Mouse (Mus musculus): ENCODE results near the gene Zfp575.
"Not testable (repeated sequence)": the region's sequence is repeated elsewhere in the genome, so short reads cannot be mapped to it uniquely, and the experiment has no call there.

The Zfp575 gene

DNA sequence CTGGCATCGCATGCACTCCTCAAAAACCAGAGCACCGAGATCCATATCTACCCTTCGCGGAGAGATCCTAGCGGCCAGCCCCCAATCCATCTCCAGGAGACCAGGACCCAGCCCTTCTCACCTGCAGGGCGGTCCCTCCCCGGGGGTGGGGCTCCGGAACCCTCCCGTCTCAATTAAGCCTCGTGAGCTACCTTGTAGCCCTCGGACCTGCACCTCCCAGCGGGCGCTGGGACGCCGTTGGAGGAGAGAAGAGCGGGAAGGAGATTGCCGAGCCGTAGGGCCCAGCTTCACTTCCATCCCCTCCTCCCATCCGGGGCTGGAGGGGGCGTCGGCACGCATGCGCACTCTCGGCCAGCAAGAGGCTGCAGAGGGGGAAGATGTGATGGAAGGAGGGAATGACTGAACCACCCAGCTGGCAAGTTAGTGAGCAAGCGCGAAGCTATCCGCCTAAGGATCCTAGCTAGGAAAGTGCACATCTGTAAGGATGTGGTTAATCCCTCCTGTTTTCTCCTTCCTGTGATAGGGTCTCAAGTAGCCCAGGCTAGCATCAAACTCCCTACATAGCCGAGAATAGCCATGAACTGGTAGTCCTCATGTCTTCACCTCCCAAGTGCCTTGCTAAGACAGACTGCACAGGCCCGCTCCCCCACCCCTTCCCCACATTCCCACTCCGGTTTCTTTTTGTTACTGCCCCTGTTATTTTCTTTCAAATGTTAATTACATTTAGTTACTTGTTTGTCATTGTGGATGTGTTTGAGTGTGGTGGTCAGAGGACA is at the start of gene Zfp575, which contains the start of gene Ethe1:
Zfp575 (minus strand) TSS at position 312 of the 776 bp plus-strand sequence.
Ethe1 (plus strand) TSS at position 214 of the 776 bp plus-strand sequence.
- peak; percentile 82 for DNase-seq

- no peak for DNase-seq
Observed at GRCm38 (mm10) chr7:24637046-24637445, 49.6 kb upstream of the Zfp575 start.

DNA sequence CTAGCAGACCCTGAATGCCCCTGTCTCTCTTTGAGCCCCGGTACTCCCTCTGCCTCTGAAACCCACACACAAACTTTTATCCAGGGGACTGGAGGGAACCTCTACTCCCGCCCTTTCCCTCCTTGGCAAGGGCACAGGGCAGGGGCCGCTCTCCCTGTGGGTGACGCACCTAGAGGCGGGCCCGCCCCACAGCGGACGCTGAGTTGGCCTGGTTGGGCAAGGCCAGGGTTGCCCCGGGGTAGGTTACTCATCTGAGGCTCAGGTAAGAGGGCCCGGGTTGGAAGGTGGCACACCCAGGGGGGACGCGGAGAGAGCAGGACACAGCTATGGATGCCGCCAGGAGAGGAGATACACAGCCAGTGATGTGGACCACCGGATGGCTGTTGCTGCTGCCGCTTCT is 48.8 kb upstream of the Zfp575 start, which contains the start of gene Lypd3:
Lypd3 (plus strand) TSS at position 287 of the 400 bp plus-strand sequence.
- no peak for DNase-seq

- DNase-seq = no peak
Observed at GRCm38 (mm10) chr7:24630116-24630880, 42.9 kb upstream of the Zfp575 start.

GRCm38 (mm10) chr7:24629672-24630071 is 42.2 kb upstream of the Zfp575 start:
- no peak for DNase-seq

DNA sequence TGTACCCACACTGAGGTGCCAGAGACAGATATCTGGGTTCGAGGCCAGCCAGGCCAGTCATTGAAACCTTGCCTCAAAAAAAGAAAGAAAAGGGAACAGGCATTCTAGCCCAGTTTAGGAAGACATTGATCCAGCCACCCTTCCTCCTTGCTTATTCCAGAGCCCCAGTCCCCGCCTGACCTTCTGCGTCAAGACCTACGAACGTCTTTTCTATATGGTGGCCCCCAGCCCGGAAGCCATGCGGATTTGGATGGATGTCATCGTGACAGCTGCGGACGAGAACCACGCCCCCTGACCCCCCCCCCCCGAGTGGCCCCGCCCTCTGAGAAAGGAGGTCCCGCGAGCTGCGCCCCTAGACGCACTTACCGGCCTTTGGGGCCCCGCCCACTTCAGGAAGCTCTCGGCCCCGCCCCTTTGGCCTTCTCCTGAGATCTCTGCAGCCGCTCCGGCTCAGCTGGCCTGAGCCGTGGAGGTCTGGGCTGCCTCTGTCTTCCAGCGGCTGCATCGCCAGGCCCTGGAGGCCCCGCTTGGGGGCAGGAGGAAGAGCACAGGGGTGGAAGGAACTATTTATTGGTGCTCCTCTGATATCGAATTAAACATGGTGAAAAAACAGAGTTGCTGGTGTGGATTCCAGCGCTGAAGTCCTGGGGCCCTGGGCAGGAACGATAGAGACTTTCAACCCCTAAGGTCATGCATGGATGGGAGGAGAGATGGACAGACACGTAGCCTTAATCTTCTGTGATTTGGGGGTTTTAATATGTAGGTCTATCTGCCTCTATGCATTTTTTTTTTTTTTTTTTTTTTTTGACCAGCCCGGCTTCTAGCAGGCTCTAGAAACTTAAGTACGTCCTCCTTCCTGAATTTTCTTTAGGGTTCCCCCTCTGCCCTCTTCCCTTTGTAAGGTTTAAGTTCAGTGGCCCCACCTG is 41.5 kb upstream of the Zfp575 start:
- peak; percentile 92 for DNase-seq

DNA sequence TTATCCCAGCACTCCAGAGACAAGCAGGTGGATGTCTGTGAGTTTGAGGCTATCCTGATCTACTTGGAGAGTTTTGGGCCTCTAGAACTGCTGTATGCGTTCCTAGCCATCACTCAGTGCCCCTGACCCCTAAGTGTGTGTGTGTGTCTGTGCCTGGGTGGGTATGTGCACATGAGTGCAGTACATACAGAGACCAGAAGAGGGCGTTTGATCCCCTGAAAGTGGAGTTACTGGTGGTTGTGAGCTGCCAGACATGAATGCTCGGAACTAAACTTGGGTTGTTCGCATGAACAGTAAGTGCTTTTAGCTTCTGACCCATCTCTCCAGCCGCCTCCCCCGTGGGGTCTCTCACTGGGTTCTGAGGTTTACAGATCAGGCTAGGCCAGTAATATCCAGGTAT is 35.5 kb upstream of the Zfp575 start:
- DNase-seq = no peak

DNA sequence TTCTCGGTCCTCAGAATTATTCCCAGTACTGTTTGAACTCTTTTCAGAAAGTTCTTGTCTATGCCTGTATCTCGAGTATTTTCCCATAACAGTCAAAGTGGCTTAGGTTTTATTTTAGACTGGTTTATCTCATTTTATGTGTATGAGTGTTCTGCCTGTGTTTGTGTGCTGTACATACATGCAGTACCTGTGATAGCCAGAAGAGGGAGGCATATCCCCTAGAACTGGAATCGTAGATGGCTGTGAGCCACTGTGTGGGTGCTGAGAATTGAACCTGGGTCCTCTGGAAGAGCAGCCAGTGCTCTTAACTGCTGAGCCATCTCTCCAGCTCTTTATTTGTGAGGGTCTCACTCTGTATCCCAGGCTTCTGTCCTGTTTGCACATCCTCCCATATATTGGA is 33.8 kb upstream of the Zfp575 start:
- no peak for DNase-seq

DNA sequence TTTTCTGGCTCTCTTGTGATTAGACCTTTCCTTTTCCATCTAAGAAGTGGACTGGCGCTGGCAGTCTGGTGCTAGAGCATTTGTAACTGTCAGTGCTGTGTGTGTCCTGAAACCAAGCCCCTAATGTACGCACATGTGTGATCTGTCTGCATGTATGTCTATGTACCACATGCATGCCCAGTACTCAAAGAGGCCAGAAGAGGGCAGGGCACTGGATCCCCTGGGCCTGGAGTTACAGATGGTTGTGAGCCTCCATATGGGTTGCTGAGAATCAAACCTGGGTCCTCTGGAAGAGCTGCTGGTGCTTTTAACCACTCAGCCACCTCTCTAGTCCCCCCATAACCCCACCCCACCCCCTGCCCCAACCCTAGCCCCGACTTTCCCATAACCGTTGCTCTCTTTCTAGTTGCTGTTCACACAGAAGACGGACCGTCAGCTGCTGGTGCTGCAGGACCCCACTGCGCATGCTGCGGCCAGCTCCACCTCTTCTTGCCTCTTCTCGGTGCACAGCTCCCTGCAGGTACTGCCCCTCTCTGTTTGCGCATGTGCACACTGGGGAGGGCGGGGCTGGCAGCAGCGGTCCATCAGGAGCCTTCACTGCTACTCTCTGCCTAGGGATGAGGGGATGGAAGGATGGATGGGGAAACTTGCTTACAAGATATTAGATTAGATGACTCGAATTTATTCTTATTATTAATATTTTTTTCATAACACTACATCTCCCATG is 32.4 kb upstream of the Zfp575 start:
- DNase-seq = no peak

- not testable (repeated sequence) for DNase-seq
Observed at GRCm38 (mm10) chr7:24618374-24618773, 30.9 kb upstream of the Zfp575 start.

GRCm38 (mm10) chr7:24617763-24618162 is 30.3 kb upstream of the Zfp575 start:
- no peak for DNase-seq

DNA sequence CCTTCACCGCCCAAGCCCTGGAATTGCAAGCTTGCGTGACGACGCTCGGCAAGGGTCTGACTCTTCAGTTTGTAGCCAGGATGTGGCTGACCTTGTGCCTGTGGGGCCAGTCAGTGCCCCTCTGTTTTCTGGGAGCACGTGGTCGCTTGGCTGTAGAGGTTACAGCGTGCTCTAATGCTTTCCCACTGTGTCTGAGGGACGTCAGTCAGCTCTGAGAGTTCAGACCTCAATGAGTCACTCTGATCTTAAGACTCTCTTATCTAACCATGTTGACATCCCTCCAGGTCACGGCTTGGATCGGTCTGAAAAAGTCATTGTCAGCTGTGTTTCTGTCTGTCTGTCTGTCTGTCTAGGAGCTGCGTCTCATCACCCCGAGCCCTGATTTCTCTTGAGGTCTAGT is 27.4 kb upstream of the Zfp575 start:
- no peak for DNase-seq

DNA sequence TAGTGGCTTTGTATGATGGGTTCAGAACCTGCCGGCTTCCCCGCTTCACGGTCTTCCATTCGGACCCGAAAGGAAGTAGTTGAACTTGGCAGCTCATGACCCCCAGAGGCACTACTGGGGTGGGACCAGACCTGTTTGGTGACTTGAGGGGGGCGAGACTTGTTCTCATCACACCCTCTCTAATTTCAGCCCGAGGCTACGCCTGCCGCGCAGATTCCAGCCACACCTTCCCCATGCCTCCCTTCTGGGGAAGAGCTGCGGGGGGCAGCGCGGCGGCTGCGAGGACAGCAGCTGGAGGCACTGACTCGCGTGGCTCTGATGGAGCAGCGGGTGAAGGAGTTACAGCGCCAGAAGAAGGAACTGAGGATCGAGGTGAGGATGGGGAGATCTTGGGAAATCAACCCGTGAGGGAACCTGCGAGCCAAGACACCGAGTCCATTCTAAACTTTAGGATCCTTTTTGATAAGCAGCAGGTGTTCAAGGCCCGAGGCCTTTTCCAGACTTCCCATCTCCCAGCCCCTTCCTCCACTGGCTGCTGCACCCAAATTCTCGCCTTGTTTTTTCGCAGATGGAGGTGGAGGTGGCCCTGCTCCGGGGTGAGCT is 25.0 kb upstream of the Zfp575 start:
- no peak for DNase-seq

DNA sequence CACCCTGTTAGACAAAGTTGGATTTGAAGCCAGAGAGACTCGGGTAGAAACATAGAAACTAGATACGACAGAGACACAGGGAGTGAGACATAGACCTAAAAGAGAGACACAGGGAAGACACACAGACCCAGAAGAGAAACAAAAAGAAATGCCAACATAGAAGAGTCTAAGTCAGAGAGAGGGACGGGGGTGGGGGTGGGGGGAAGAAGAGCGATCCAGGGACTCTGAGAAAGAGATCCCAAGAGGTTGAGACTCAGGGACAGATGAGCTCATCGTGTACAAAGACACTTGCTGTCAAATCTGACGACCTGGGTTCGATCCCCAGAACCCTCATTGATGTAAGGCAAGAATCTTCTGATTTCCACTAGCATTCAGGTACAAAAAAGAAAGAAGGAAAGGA is 24.3 kb upstream of the Zfp575 start:
- DNase-seq = no peak

- DNase-seq = peak; percentile 95
Observed at GRCm38 (mm10) chr7:24610879-24611494, 23.5 kb upstream of the Zfp575 start.

DNA sequence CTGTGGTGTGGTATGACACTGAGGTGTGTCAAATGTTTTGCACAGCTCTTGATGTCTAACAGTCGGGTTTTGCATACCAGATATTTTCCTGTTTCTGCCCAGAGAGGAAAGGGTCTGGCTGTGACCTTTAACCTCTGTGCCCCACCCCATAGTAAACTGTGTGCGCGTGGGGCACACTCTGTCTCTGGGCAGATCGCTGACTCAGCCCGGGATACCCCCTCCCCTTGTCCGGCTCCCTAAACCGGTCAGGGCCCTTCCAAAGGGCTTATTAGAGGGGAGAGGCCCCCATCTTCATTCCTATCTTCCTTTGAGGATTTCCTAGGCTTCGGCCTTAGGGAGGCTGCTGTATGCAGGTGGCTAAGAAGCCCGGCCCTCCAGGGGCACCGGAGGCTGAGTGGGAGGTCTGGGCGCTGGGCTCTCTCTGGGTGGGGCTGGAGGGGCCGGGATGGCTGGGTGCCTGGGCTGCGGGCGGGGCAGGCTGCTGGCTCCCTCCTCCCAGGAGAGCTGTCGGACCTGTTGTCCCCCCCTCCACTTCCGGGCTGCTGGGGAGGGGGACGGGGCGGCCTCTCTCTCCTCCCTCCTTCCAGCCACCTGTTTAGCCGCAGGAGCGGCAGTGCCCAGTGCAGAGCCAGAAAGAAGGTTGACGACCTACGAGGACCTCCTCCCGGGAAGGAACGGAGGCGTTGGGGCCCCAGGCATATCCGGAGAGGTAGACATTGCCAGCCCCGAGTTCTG is 22.9 kb upstream of the Zfp575 start, which contains the start of gene Phldb3:
Phldb3 (plus strand) TSS at position 620 of the 735 bp plus-strand sequence.
- DNase-seq = peak; percentile 61

DNA sequence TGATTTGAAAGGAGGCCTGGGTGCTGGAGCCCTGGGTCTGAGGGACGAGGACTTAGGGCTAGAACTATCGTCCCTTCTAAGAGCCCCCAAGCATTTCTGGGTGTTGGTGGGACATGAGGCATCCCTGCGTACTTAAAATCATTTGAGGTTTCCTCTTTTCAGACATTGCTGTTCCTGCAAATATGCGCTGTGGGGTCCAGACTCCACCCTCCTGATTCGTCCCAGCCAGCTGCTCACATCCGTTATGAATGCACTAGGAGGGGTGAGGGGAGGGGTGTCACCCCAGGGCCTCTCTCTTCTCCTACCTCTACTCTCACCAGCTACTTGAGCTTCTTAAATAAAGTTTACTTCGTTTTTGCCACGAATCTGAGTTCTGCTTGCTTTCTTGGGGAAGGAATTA is 21.1 kb upstream of the Zfp575 start:
- no peak for DNase-seq

DNA sequence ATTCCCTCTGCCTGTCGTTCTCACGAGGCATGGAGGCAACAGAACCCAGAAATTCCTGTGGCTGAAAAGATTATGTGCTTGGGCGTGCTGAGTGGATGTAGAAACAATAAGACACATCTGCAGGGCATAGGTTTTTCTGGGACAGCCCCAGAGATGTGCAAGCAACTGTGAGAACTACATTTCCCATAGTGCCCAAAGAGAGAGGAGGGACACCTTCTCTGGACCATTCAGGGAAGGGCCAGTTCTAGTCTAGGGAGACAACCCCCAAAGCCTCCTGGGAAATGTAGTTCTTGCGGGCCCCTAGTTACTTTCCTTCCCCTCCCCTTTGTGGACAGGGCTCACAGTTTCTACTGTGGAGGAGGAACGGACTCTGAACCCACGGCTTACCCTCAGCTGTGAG is 20.6 kb upstream of the Zfp575 start:
- peak; percentile 73 for DNase-seq

GRCm38 (mm10) chr7:24606046-24606445 is 18.6 kb upstream of the Zfp575 start:
- DNase-seq = no peak

DNA sequence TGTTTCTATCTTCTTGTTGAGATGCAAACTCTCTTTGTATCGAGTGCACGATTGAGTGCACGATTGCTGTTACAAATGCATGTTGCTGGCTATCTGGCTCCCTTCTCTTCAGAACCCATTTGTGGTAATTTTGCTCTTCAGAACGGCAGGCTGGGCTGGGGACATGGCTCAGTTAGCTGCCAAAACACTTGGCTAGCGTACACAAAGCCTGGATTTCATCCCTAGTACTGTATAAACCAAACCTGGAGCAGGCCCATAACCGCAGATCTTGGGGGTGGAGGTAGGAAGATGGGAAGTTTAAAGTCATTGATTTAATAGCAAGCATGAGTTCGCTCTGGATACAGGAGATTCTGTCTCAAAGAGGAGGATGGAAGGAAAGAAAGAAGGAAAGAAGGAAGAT is 18.1 kb upstream of the Zfp575 start:
- DNase-seq = no peak

All from kidney, postnatal 10 days (tissue).